Mouse (Mus musculus) neural tube, embryonic 13.5 days (tissue): Measurements from ENCODE around the gene Olfr275. TPM values are rescaled to one million over a fixed set of nuclear protein-coding genes. Genes with fewer than 3 reads are reported as not detected.
"Not testable (repeated sequence)": the region's sequence is repeated elsewhere in the genome, so short reads cannot be mapped to it uniquely, and the experiment has no call there.

Source experiments
- ATAC-seq: fragments of 200-750 bp; cut with Nextera tagmentation; 2 replicates; pipeline ENCODE4 v1.8.0; 2017; ENCODE audit warnings: low read depth, mild to moderate bottlenecking, moderate TSS enrichment, moderate library complexity
- H3K27ac ChIP-seq: fragments of 300-500 bp; sonication (generic); replicated peaks from 2 replicates; pipeline ENCODE4 v1.5.1; 2015; ENCODE audit warnings: moderate library complexity, mild to moderate bottlenecking, inconsistent platforms
- H3K27me3 ChIP-seq: fragments of 300-500 bp; sonication (generic); 2 replicates; pipeline ENCODE4 v1.6.1; 2015; ENCODE audit warnings: mild to moderate bottlenecking, inconsistent platforms
- H3K36me3 ChIP-seq: fragments of 300-500 bp; sonication (generic); 2 replicates; pipeline ENCODE4 v1.6.1; 2015; ENCODE audit warnings: mild to moderate bottlenecking, inconsistent platforms
- H3K4me1 ChIP-seq: fragments of 300-500 bp; sonication (generic); replicated peaks from 2 replicates; pipeline ENCODE4 v1.6.1; 2015; ENCODE audit warnings: inconsistent platforms
- H3K4me2 ChIP-seq: fragments of 300-500 bp; sonication (generic); 2 replicates; pipeline ENCODE4 v1.6.1; 2015; ENCODE audit warnings: inconsistent platforms, mild to moderate bottlenecking, moderate library complexity
- H3K4me3 ChIP-seq: fragments of 300-500 bp; sonication (generic); 2 replicates; pipeline ENCODE4 v1.5.1; 2015; ENCODE audit warnings: mild to moderate bottlenecking, inconsistent platforms
- H3K9ac ChIP-seq: fragments of 300-500 bp; sonication (generic); 2 replicates; pipeline ENCODE4 v1.6.1; 2015; ENCODE audit warnings: moderate library complexity, mild to moderate bottlenecking, inconsistent platforms
- H3K9me3 ChIP-seq: fragments of 300-500 bp; sonication (generic); 2 replicates; pipeline ENCODE4 v1.6.1; 2016; ENCODE audit warnings: inconsistent platforms
- WGBS: fragments of 180-500 bp; shearing (Covaris S2); methylation state at CpG from one replicate; pipeline ENCODE4 v1.1.7; 2015; 5-methylcytosine and 5-hydroxymethylcytosine counted together
- polyA plus RNA-seq: library from polyadenylated mRNA; unstranded; fragments of >200 nt; fragmentation: Nextera tagmentation; extraction: Ambion mirVana; gene quantifications from 2 replicates; pipeline ENCODE4 v1.2.1, GENCODE M21; 2015

Olfr275 gene
- not detected in 2 replicates for polyA plus RNA-seq

GRCm38 (mm10) chr4:52814304-52814703 is at the start of gene Olfr275:
Gene Olfr275, plus strand, starts transcription at chr4:52814604.
- H3K27me3 ChIP-seq = no peaks in the 10 kb centered on the region
- 83% methylated on average over 2 of the region's 2 CpGs for WGBS
- H3K9ac ChIP-seq = no peak within 1 kb of the TSS
- H3K4me3 ChIP-seq = no peak within 1 kb of the TSS
- no peaks in the 10 kb centered on the region for H3K4me1 ChIP-seq
- no peak within 1 kb of the TSS for H3K27ac ChIP-seq
- no peak for ATAC-seq
- H3K9me3 ChIP-seq = no peaks in the 10 kb centered on the region
- H3K36me3 ChIP-seq = no peaks in the 10 kb centered on the region
- H3K4me2 ChIP-seq = no peak within 1 kb of the TSS

GRCm38 (mm10) chr4:52765612-52766011 is 48.8 kb upstream of the Olfr275 start:
- H3K36me3 ChIP-seq = no peaks in the 10 kb centered on the region
- no peaks in the 10 kb centered on the region for H3K27me3 ChIP-seq
- WGBS = 66% methylated on average over 6 of the region's 6 CpGs
- no peak overlapping the region for H3K9ac ChIP-seq
- no peak overlapping the region for H3K4me2 ChIP-seq
- no peak overlapping the region for H3K27ac ChIP-seq
- no peak for ATAC-seq
- H3K9me3 ChIP-seq = no peaks in the 10 kb centered on the region
- H3K4me1 ChIP-seq = no peaks in the 10 kb centered on the region
- no peak overlapping the region for H3K4me3 ChIP-seq

- ATAC-seq = no peak
- H3K9ac ChIP-seq = no peak overlapping the region
- H3K36me3 ChIP-seq = no peaks in the 10 kb centered on the region
- no peaks in the 10 kb centered on the region for H3K27me3 ChIP-seq
- no peak overlapping the region for H3K27ac ChIP-seq
- H3K4me3 ChIP-seq = no peak overlapping the region
- WGBS = 66% methylated on average over 5 of the region's 5 CpGs
- H3K4me1 ChIP-seq = no peaks in the 10 kb centered on the region
- no peaks in the 10 kb centered on the region for H3K9me3 ChIP-seq
- H3K4me2 ChIP-seq = no peak overlapping the region
Measured at GRCm38 (mm10) chr4:52772186-52772585, 42.2 kb upstream of the Olfr275 start.

- ATAC-seq = no peak
Measured at GRCm38 (mm10) chr4:52800013-52800412, 14.4 kb upstream of the Olfr275 start.

GRCm38 (mm10) chr4:52811871-52812270 is 2.5 kb upstream of the Olfr275 start:
- H3K27me3 ChIP-seq = no peaks in the 10 kb centered on the region
- no peaks in the 10 kb centered on the region for H3K4me1 ChIP-seq
- no peak overlapping the region for H3K4me2 ChIP-seq
- H3K27ac ChIP-seq = no peak overlapping the region
- 46% methylated on average over 2 of the region's 2 CpGs for WGBS
- no peaks in the 10 kb centered on the region for H3K9me3 ChIP-seq
- no peak overlapping the region for H3K4me3 ChIP-seq
- no peaks in the 10 kb centered on the region for H3K36me3 ChIP-seq
- no peak overlapping the region for H3K9ac ChIP-seq
- ATAC-seq = no peak

More at GRCm38 (mm10) chr4:52800013-52800412, 14.4 kb upstream of the Olfr275 start:
- Histone ChIP-seq H3K9me3 (no peaks in the 10 kb centered on the region), H3K4me2 (no peak overlapping the region), H3K27me3 (no peaks in the 10 kb centered on the region), H3K4me3 (no peak overlapping the region), H3K9ac (no peak overlapping the region), H3K36me3 (no peaks in the 10 kb centered on the region), H3K27ac (no peak overlapping the region), H3K4me1 (no peaks in the 10 kb centered on the region)
- 84% methylated on average over 3 of the region's 3 CpGs for WGBS

GRCm38 (mm10) chr4:52821375-52821774 is 7.0 kb downstream of the Olfr275 start:
- Histone ChIP-seq H3K4me2 (no peak overlapping the region), H3K27ac (no peak overlapping the region), H3K4me3 (no peak overlapping the region), H3K4me1 (no peaks in the 10 kb centered on the region), H3K9ac (no peak overlapping the region), H3K9me3 (no peaks in the 10 kb centered on the region), H3K27me3 (no peaks in the 10 kb centered on the region), H3K36me3 (no peaks in the 10 kb centered on the region)
- WGBS = 95% methylated on average over 11 of the region's 11 CpGs
- no peak for ATAC-seq

- not testable (repeated sequence) for H3K9ac ChIP-seq, H3K27ac ChIP-seq, H3K27me3 ChIP-seq, H3K4me3 ChIP-seq, H3K36me3 ChIP-seq, ATAC-seq, H3K9me3 ChIP-seq, H3K4me2 ChIP-seq, H3K4me1 ChIP-seq
- 34% methylated on average over 1 of the region's 1 CpGs for WGBS
Measured at GRCm38 (mm10) chr4:52845411-52845810, 31.0 kb downstream of the Olfr275 start.

GRCm38 (mm10) chr4:52849039-52849635 is 34.7 kb downstream of the Olfr275 start:
- Histone ChIP-seq H3K9me3 (no peaks in the 10 kb centered on the region), H3K9ac (no peak overlapping the region), H3K4me2 (no peak overlapping the region), H3K4me3 (no peak overlapping the region), H3K27me3 (no peaks in the 10 kb centered on the region), H3K4me1 (no peaks in the 10 kb centered on the region), H3K27ac (no peak overlapping the region), H3K36me3 (no peaks in the 10 kb centered on the region)
- no peak for ATAC-seq
- 63% methylated on average over 4 of the region's 4 CpGs for WGBS

- H3K9ac ChIP-seq = no peak overlapping the region
Measured at GRCm38 (mm10) chr4:52849672-52850071, 35.3 kb downstream of the Olfr275 start.

GRCm38 (mm10) chr4:52859136-52859535 is 44.7 kb downstream of the Olfr275 start, which contains the start of gene Olfr273:
Gene Olfr273, minus strand, starts transcription at chr4:52859236.
- no peak for ATAC-seq
- no peak within 1 kb of the TSS for H3K9ac ChIP-seq

More at GRCm38 (mm10) chr4:52849672-52850071, 35.3 kb downstream of the Olfr275 start:
- Histone ChIP-seq H3K27ac (no peak overlapping the region), H3K4me3 (no peak overlapping the region), H3K27me3 (no peaks in the 10 kb centered on the region), H3K4me2 (no peak overlapping the region), H3K4me1 (no peaks in the 10 kb centered on the region), H3K9me3 (no peaks in the 10 kb centered on the region), H3K36me3 (no peaks in the 10 kb centered on the region)
- no peak for ATAC-seq
- WGBS = 91% methylated on average over 5 of the region's 5 CpGs

GRCm38 (mm10) chr4:52864156-52864555 is 49.8 kb downstream of the Olfr275 start:
- no peak for ATAC-seq
- WGBS = 92% methylated on average over 9 of the region's 9 CpGs
- no peaks in the 10 kb centered on the region for H3K36me3 ChIP-seq

More at GRCm38 (mm10) chr4:52859136-52859535, 44.7 kb downstream of the Olfr275 start, which contains the start of gene Olfr273:
- H3K9me3 ChIP-seq = no peaks in the 10 kb centered on the region
- no peaks in the 10 kb centered on the region for H3K27me3 ChIP-seq
- H3K4me2 ChIP-seq = no peak within 1 kb of the TSS
- no peak within 1 kb of the TSS for H3K27ac ChIP-seq
- no peaks in the 10 kb centered on the region for H3K4me1 ChIP-seq
- no peak within 1 kb of the TSS for H3K4me3 ChIP-seq
- WGBS = 77% methylated on average over 1 of the region's 1 CpGs
- H3K36me3 ChIP-seq = no peaks in the 10 kb centered on the region

More at GRCm38 (mm10) chr4:52864156-52864555, 49.8 kb downstream of the Olfr275 start:
- Histone ChIP-seq H3K27ac (no peak overlapping the region), H3K4me1 (no peaks in the 10 kb centered on the region), H3K9me3 (no peaks in the 10 kb centered on the region), H3K9ac (no peak overlapping the region), H3K27me3 (no peaks in the 10 kb centered on the region), H3K4me2 (no peak overlapping the region), H3K4me3 (no peak overlapping the region)
